Mouse (Mus musculus) heart, adult 9 months (tissue): ENCODE measurements around the gene Eef1a1.
"Not testable (repeated sequence)": the region's sequence is repeated elsewhere in the genome, so short reads cannot be mapped to it uniquely, and the experiment has no call there.

ENCODE experiments used
- DNase-seq, 2 experiments: peaks; one replicate each; pipeline ENCODE4 v3.0.0; 2022; ENCODE audit warnings: low spot score in 2 of 2

Eef1a1 gene

DNA sequence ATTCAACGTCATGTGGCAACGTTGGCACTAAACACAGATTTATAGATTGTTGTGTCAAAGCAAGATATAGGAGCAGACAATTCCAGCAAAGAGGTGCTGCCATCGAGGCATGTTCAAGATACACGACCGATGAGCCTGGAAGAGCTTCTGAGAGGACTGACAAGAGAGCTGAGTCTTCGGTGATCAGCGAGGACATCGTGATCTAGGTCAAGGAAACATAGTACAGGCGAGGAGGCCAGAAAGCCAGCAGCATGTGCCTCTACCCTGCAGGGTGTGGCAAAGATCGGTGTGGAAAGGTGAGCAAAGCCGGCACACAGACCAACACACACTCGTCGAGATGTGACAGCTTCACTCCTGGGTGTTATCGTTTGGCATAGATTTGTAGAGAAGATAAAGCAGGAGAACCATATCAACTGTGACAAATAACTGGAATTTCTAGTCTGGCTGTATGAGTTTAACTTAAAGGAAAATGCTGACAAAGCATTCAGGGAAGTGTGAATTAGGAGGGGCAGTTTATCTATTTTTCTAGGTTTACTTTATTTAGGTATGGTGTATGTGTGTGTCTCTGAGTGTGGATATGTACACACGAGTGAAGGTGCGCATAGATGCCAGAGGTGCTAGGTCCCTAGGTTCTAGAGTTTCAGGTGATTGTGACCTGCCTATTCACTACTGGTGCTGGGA, 19.3 kb upstream of the Eef1a1 start:
- DNase-seq: no peak

DNA sequence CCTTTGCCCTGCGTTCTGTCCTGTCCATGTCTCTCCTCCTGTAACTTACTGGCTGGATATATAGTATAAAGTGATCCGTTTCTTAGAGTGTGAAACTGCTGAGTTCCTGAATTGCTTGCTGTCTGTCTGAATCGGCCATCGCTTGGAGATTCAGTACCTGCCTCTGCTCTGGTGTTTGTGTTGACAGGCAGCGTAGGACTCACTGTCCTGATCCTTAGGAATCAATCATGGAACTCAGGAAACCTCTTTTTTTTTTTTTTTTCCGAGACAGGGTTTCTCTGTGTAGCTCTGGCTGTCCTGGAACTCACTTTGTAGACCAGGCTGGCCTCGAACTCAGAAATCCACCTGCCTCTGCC, 17.7 kb upstream of the Eef1a1 start:
- DNase-seq: no peak

DNA sequence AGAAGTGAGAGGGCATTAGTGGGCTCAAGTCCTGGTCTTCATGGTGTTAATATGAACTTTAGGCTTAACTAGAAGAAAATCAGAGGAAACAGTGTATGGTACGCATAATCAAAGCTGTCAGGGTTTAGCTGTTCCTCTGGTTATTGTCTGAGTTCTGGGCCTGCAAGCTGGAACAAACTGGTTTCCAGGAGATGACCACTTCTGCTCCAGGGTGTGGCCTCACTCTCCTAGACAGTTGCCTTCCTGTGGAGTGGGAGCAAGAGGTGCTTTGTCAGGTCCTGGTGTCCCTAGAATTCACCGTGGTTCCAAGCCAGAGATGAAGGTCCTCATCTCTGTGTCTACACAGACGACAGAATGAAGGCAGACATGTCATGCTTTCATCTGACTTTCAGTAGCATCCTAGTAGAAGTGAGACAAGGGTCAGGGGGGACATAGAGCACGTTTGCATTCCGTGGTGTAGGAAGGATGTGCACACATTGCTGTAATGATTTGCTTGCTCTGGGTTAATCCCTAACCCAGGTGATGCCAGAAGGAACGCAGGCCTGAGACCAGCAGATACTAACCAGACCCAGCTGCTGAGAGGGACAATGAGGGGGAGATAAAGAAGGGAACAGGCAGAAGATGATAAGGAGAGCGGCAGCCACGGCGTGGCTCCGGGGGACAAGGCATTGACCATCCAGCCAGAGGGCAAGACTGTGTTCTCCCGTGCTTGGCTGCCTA, 17.2 kb upstream of the Eef1a1 start:
- no peak for DNase-seq

DNA sequence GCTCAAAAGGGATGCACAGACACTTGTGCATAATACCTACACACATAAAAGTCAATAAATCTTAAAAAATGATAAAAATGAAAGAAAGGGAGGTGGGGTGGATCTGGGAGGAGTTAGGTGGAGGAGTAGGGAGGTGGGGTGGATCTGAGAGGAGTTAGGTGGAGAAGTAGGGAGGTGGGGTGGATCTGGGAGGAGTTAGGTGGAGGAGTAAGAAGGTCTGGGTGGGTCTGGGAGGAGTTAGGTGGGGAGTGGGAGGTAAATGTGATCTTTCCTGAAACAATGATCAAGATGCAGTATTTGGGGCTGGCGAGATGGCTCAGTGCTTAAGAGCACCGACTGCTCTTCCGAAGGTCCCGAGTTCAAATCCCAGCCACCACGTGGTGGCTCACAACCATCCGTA, 16.3 kb upstream of the Eef1a1 start:
- DNase-seq: no peak

GRCm38 (mm10) chr9:78504679-78505078, 15.7 kb upstream of the Eef1a1 start:
- DNase-seq: no peak

DNA sequence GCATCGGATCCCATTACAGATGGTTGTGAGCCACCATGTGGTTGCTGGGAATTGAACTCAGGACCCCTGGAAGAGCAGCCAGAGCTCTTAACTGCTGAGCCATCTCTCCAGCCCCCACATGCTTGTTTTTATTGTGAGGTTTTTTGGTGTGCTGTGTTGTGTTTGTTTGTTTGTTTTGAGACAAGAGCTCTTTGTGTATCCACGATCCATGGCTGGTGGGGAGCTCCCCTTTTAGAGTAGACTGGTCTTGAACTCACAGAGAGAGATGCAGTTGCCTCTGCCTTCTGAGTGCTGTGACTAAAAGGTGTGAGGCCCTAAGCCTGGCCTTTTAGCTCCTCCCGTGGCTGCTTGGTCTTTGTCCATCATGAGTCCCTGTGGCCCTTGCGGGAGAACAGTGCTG, 15.2 kb upstream of the Eef1a1 start:
- DNase-seq: no peak

GRCm38 (mm10) chr9:78503223-78504079, 14.5 kb upstream of the Eef1a1 start:
- no peak for DNase-seq

DNA sequence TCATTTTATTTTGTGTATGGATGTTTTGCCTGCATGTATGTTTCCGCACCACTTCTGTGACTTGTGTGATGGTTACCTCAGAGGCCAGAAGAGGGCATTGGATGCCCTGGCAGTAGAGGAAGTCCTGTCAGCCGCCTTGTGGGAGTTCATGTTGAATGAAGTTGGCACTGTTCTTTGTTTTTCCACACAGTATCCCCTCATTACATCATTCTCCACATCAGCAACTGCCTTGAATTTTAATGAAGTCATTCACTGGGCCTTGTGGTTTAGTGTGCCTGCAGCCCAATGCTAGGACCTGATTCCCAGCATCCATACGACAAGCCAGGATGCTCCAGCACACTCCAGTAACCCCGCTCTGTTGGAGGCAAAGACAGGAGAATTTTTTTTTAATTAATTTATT, 12.3 kb upstream of the Eef1a1 start:
- DNase-seq: no peak

DNA sequence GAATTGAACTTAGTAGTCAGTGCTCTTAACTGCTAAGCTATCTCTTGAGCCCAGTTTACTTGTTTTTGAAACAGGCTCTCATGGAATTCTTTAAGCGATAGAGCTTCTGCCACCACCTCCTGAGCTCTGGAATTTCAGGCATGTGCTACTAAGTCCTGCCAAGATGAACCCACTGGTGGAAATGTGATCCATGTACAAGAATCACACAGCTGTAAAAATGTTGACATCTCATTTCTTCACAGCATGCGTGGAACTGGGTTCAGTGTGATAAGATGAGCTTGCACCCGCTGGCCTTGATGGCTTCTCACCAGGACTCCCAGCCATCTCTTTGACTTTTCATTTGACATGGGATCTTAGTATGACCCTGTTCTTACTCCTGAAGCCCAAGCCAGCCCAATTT, 11.4 kb upstream of the Eef1a1 start:
- DNase-seq: no peak

GRCm38 (mm10) chr9:78493171-78493570, 4.2 kb upstream of the Eef1a1 start:
- no peak for DNase-seq

DNA sequence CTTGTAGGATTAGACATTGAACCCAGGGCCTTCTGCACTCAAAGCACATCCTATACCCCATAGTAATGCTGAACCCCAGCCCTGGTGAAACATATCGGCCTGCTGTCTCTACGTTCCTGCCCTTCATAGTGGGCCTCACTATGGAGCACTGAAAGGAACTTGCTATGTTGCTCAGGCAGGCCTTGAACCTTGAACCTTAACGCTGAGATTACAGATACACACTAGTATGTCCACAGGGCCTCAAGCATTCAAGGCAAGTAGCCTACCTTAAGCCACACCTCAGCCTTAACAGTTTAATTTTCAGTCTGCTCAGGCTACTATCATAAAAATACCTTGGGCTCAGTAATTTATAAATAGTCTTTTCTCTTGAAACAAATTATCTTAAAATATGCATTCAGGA, 3.3 kb upstream of the Eef1a1 start:
- DNase-seq: no peak

DNA sequence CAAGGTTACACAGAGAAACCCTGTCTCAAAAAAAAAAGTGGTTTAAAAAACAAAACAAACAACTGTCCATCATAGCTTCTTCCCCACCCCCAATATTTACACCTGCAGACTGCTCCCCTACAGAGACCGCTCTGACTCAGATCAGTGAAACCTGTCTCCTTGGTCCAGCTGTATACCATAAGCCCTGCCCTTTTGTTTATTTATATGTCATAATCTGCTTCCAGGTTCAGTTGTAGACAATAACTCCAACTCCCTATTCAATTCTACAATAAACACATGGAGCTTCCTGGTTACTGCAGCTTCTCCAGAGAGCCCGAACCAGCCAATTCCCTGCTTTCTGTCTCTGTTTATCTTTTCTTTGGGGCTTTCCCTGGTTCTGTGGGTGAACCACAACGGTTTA, 2.2 kb upstream of the Eef1a1 start:
- DNase-seq: no peak

GRCm38 (mm10) chr9:78488021-78488420, 930 bp downstream of the Eef1a1 start:
- DNase-seq: not testable (repeated sequence)

DNA sequence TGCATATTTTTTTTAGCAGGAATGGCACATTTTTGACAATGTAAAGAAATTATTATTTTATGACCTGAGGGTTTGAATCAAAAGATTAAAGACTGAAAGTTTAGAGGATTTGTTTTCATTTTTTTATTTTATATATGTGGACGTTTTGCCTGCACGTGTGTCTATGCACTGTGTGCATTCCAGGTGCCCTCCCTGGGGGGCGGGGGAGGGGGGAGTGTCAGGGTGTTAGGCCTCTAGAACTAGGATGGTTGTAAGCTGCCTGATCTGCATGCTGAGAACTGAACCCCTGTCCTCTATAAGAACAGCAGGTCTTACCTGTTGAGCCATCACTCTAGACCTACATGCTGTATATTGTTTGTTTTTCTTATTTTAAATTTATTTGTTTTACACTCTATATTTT, 4.3 kb downstream of the Eef1a1 start:
- DNase-seq: no peak

GRCm38 (mm10) chr9:78482386-78482785, 6.6 kb downstream of the Eef1a1 start:
- no peak for DNase-seq

- peak; percentile 96 to 97 for DNase-seq
Measured at GRCm38 (mm10) chr9:78481423-78482331, 7.3 kb downstream of the Eef1a1 start.

- DNase-seq: peak; percentile 69 to 77
Measured at GRCm38 (mm10) chr9:78480706-78481358, 8.1 kb downstream of the Eef1a1 start.

DNA sequence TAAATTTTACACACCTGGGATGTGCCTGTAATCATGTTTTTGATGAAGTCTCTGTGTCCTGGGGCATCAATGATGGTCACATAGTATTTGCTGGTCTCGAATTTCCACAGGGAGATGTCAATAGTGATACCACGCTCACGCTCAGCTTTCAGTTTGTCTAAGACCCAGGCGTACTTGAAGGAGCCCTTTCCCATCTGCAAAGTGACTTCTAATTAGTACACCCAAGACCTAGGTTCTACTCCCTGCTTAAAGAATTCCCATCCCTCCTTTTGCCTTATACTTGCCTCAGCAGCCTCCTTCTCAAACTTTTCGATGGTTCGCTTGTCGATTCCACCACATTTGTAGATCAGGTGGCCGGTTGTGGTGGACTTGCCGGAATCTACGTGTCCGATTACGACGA, 8.7 kb downstream of the Eef1a1 start:
- DNase-seq: peak; percentile 5 to 10

- not testable (repeated sequence) for DNase-seq
Measured at GRCm38 (mm10) chr9:78479308-78479707, 9.6 kb downstream of the Eef1a1 start.

DNA sequence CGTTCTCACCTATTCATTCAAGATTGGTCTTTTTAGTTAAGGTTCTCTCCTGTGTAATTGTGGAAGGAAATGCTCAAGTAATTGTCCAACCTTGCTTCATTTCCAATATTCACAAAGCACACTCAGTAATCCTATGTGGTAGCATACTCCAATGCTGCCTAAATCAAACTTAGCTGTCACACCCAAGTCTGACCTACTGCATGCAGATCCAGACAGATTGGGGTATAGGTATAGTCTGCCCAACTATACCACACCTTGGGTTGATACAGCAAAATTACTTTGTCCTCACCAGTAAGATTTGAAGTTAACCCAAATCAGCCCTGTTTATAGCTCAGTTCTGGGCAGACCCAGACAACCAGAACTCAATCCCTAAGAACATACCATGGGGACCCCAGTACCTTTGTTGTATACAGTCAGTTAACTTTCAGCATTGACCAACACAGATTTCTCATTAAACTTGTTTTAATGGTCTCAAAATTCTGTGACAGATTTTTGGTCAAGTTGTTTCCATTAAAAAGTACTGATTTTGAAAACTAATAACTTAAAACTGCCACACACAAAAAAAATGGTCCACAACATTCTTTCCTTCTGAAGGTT, 10.8 kb downstream of the Eef1a1 start:
- DNase-seq: not testable (repeated sequence)
